Mouse (Mus musculus) MEL (cell line): Measurements from ENCODE around the gene Sacs.

Experiments used
- CHD2 ChIP-seq: IDR thresholded peaks from 2 replicates; pipeline ENCODE4 v1.6.1; 2011; ENCODE audit warnings: low read length, improper control_type of control experiment
- CTCF ChIP-seq, 3 experiments: IDR thresholded peaks in 2 of 3; conservative IDR thresholded peaks in 1 of 3; 2 replicates each; pipeline ENCODE4 v1.5.1; 2011 to 2012; ENCODE audit warnings: low read length in 3 of 3, low read depth in 2 of 3, mild to moderate bottlenecking in 2 of 3, improper control_type of control experiment in 1 of 3, inconsistent platforms in 1 of 3, mixed read lengths in 1 of 3, moderate library complexity in 1 of 3; ENCODE audit not compliant: control insufficient read depth in 1 of 3, insufficient read depth in 1 of 3, poor library complexity in 1 of 3, severe bottlenecking in 1 of 3
- EP300 ChIP-seq, 2 experiments: IDR thresholded peaks; 2 replicates each; pipeline ENCODE4 v1.6.1; 2011; ENCODE audit warnings: improper control_type of control experiment in 2 of 2, low read length in 2 of 2, low read depth in 1 of 2, mild to moderate bottlenecking in 1 of 2
- NRF1 ChIP-seq: IDR thresholded peaks from 2 replicates; pipeline ENCODE4 v1.6.1; 2014; ENCODE audit warnings: low read depth, mild to moderate bottlenecking, inconsistent platforms, low read length, improper control_type of control experiment, moderate library complexity; ENCODE audit not compliant: poor library complexity, insufficient read depth, severe bottlenecking
- POLR2A ChIP-seq, 2 experiments: IDR thresholded peaks; 2 replicates each; pipeline ENCODE4 v1.6.1; 2011 to 2012; ENCODE audit warnings: low read length in 2 of 2, mild to moderate bottlenecking in 2 of 2, control low read depth in 1 of 2, improper control_type of control experiment in 1 of 2, low read depth in 1 of 2, moderate library complexity in 1 of 2; ENCODE audit not compliant: control insufficient read depth in 1 of 2, insufficient read depth in 1 of 2, poor library complexity in 1 of 2
- POLR2AphosphoS5 ChIP-seq: IDR thresholded peaks from 2 replicates; pipeline ENCODE4 v1.6.1; 2012; ENCODE audit warnings: low read depth, borderline replicate concordance, mild to moderate bottlenecking, inconsistent platforms, low read length, moderate library complexity, mixed read lengths
- SMC3 ChIP-seq: IDR thresholded peaks from 2 replicates; pipeline ENCODE4 v1.6.1; 2011; ENCODE audit warnings: low read depth, low read length, improper control_type of control experiment
- TCF12 ChIP-seq: IDR thresholded peaks from 2 replicates; pipeline ENCODE4 v1.6.1; 2014; ENCODE audit warnings: low read depth, mild to moderate bottlenecking, inconsistent platforms, low read length, improper control_type of control experiment, moderate library complexity

DNA sequence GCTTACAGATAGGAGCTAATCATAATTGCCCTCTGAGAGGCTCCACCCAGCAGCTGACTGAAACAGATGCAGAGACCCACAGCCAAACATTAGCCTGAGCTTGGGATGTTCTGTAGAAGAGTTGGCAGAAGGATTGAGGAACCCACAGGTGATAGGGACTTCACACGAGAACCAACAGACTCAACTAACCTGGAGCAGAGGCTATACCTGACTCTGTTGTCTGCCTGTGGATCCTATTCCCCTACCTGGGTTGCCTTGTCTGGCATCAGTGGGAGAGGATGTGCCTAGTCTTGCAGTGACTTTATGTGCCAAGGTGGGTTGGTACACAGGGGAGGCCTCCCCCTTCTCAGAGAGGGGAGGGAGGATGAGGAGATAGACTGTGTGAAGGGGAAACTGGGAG lies 5.7 kb upstream of the Sacs start:
- TF ChIP-seq EP300 (IDR thresholded peaks at IDR 0.05; ENCODE audit: low read depth in 1 of 2, low read length in 2 of 2), result no peak
- no peak for TF ChIP-seq CTCF (IDR thresholded peaks at IDR 0.05 in 2 of 3, conservative IDR thresholded peaks at IDR 0.05 in 1 of 3; ENCODE audit: control insufficient read depth in 1 of 3, insufficient read depth in 1 of 3, low read depth in 2 of 3, low read length in 3 of 3, poor library complexity in 1 of 3, severe bottlenecking in 1 of 3)
- TF ChIP-seq POLR2AphosphoS5, result no peak
- TF ChIP-seq CHD2, result no peak
- no peak for TF ChIP-seq NRF1
- no peak for TF ChIP-seq TCF12
- TF ChIP-seq POLR2A (IDR thresholded peaks at IDR 0.05; ENCODE audit: control insufficient read depth in 1 of 2, insufficient read depth in 1 of 2, low read depth in 1 of 2, low read length in 2 of 2, poor library complexity in 1 of 2), result no peak
- no peak for TF ChIP-seq SMC3
